Mouse (Mus musculus) gastrocnemius, adult 2 months (tissue): ENCODE results near the gene Jpt1. TPM values are rescaled to one million over a fixed set of nuclear protein-coding genes. Genes with fewer than 3 reads are reported as not detected.
"Not testable (repeated sequence)": the region's sequence is repeated elsewhere in the genome, so short reads cannot be mapped to it uniquely, and the experiment has no call there.

ENCODE experiments used
- DNase-seq: peaks from one replicate; pipeline ENCODE4 v3.0.0; 2022
- H3K27ac ChIP-seq: fragments of 200-600 bp; 2 replicates; pipeline ENCODE4 v1.8.1; 2022; ENCODE audit warnings: mild to moderate bottlenecking
- H3K4me3 ChIP-seq: fragments of 200-600 bp; 2 replicates; pipeline ENCODE4 v1.8.1; 2022; ENCODE audit warnings: mild to moderate bottlenecking, moderate library complexity
- CTCF ChIP-seq: fragments of 200-600 bp; IDR thresholded peaks from 2 replicates; pipeline ENCODE4 v1.8.1; 2022; ENCODE audit warnings: antibody characterized with exemption, mild to moderate bottlenecking, moderate library complexity
- intact Hi-C: fragments of 180-260 bp; cut with DNase I; formaldehyde crosslinking; loops from one replicate; pipeline ENCODE4 v1.15.1; 2025
- long read RNA-seq, 2 experiments: library from polyadenylated mRNA; stranded (forward); transcript quantifications; one replicate each; pipeline ENCODE4 v2.0.0; 2021
- total RNA-seq, 2 experiments: library from RNA; stranded (reverse); gene quantifications; 2 replicates each; pipeline ENCODE4 v1.2.3; 2021

Jpt1 gene
- 10 to 100 TPM; 38.4 to 40.9 TPM for total RNA-seq
- long read RNA-seq, experiment 1, partial matches to known transcripts = 1 of 3 reads
- long read RNA-seq, experiment 1, other reads (novel, unspliced or antisense) = 2 of 3 reads
- long read RNA-seq, experiment 2, partial matches to known transcripts = 2 of 6 reads
- long read RNA-seq, experiment 2, other reads (novel, unspliced or antisense) = 4 of 6 reads

DNA sequence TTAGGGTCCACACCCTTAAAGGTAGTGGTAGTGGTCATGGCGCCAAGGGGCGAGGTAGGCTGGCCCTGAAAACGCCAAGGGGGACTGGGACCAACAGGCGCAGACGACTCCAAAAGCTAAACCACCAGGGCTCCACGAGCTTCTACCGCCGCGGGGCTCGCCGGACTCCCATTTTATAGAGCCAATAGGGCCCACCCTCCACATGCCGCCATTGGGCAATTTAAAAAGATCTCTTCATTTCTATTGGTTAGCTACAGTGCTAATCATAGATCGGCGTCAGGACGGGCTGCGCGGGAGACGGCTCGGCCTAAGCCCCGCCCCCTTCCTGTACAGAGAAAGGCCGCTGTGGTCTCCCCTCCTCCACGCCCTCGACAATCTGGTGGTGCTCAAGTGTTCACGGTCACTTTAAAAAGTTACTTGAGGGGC, at the start of gene Jpt1:
Jpt1 (minus strand) TSS at position 150 of the 426 bp plus-strand sequence.
- Histone ChIP-seq H3K4me3 (peak within 1 kb of the TSS; percentile 84), H3K27ac (peak within 1 kb of the TSS; percentile 94)
- no peak for TF ChIP-seq CTCF
- peak; percentile 96 for DNase-seq
- intact Hi-C loops = no loop called here

DNA sequence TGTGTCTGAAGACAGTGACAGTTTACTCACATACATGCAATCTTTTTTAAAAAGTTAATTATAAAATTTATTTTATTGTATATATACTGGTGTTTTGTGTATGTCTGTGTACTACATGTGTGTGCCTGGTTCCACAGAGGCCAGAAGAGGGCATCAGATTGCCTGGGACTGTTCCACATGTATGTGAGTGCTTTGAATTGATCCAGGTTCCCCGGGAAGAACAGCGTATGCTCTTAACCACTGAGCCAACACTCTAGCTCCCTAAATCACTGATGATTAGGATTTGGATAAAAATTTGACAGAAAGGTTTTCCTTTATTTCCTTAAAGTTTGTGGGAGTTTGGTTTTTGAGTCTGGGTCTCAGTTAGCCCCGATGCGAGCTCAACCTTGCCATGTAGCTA, 49.2 kb upstream of the Jpt1 start:
- DNase-seq = no peak
- intact Hi-C loops = loop anchor here (5.0 kb wide), 1 partner anchor 71 kb away; the partner anchor contains the start of gene Nt5c
- peak overlapping the region; percentile 98 for H3K27ac ChIP-seq
- peak overlapping the region; percentile 94 for H3K4me3 ChIP-seq
- 0 out of 2 replicates have a peak, but pooled peaks have one; percentile 9 for TF ChIP-seq CTCF

DNA sequence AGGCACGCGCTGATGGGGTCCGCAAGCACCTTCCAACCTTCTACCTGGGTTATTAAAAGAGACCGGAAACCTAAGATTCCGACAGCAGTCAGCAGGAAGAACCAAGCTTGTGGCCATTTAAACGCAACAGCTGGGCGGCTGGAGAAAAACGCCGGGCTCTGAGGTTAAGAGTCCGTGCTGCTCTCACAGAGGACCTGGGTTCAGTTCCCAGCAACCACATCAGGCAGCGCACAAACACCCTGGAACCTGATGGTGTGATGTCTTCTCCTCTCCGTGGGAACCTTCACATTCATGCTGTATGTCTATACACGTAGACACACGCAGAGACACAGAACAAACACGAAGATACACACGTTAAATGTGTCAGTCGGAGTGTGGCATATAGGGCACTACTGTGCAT, 41.5 kb upstream of the Jpt1 start:
- DNase-seq = no peak
- TF ChIP-seq CTCF = no peak
- H3K4me3 ChIP-seq = no peak overlapping the region
- H3K27ac ChIP-seq = no peak overlapping the region
- intact Hi-C loops = no loop called here

DNA sequence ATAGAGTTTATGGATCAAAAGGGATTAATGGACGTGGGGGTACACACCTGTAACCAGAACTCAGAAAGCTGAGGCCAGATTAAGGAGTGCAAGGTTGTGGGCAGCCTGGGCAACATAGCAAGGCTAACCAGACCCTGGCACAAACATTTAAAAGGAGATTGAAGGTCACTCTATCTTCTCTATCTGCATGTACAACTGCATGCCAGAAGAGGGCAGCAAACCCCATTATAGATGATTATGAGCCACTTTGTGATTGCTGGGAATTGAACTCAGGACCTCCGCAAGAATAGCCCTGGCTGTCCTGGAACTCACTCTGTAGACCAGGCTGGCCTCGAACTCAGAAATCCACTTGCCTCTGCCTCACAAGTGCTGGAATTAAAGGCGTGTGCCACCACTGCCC, 38.6 kb upstream of the Jpt1 start:
- DNase-seq = no peak
- intact Hi-C loops = no loop called here
- TF ChIP-seq CTCF = peak; percentile 62
- Histone ChIP-seq H3K27ac (no peak overlapping the region), H3K4me3 (no peak overlapping the region)

DNA sequence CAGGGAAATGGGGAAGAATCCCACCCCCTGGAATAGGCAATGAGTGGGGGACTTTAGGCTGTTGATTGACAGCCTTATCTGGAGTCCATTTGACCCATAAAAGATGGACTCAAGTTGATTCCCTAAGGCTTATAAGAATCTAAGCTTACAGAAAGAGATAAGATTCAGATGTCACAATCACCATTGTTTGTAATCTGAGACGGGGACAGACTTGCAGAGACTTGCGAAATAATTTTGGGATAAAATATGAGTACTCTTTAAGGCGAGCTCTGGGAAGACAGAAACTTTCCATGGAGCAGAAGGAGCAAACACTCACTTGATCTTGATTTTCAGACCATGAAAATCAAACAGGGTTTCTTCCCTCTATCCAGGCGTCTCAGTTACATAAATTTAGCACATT, 29.4 kb upstream of the Jpt1 start:
- Histone ChIP-seq H3K4me3 (no peak overlapping the region), H3K27ac (no peak overlapping the region)
- intact Hi-C loops = no loop called here
- TF ChIP-seq CTCF = no peak
- no peak for DNase-seq

DNA sequence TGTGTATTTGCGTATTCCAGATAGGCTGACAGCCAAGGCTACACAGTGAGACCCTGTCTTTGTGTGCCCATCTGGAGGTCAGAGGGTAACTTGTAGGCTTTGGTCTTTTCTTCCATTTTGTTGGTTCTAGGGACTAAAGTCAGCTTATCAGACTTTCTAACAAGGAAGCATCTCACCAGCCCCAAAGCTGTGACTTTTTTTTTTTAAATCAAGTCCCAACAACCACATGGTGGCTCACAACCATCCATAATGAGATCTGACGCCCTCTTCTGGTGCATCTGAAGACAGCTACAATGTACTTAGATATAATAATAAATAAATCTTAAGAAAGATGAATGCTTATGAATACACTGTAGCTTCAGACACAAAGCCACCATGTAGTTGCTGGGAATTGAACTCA, 23.9 kb upstream of the Jpt1 start:
- Histone ChIP-seq H3K27ac (no peak overlapping the region), H3K4me3 (no peak overlapping the region)
- TF ChIP-seq CTCF = peak; percentile 44
- intact Hi-C loops = loop anchor here (5.0 kb wide), 2 partner anchors 46 to 74 kb away; partner anchors contain the start of genes Mif4gd and Nt5c
- no peak for DNase-seq

DNA sequence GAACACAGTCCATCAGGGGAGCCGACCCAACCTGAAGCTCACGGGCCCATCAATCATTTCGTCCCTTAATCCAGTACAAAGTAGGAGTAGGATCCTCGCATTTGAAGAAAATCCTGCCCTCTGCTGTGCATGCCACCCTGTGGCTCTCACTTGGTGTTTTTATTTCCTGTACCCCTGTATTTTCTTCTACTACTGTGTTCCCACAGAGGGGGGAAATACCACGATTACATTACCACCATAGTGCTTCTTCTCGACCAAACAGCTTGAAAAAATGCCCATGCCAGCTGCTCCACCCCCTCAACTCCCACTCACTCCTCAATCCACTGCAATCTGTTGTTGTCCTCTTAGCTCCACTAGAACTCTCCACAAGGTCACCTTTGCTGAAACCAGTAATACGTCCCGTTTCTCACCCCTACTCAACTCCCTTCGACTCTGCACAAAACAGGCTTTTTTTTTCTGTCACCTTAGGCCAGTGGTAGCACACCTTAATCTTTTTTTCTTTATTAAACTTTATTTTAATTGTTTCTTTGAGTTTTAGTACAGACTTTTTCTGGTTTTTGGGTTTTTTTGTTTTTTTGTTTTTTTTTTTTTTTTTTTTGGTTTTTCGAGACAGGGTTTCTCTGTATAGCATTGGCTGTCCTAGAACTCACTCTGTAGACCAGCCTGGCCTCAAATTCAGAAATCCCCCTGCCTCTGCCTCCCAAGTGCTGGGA, 22.8 kb upstream of the Jpt1 start:
- DNase-seq = no peak
- intact Hi-C loops = loop anchor here (5.0 kb wide), 2 partner anchors 45 to 75 kb away; partner anchors contain the start of genes Mif4gd and Nt5c
- no peak for TF ChIP-seq CTCF
- peak overlapping the region; percentile 99 for H3K4me3 ChIP-seq
- peak overlapping the region; percentile 97 for H3K27ac ChIP-seq

DNA sequence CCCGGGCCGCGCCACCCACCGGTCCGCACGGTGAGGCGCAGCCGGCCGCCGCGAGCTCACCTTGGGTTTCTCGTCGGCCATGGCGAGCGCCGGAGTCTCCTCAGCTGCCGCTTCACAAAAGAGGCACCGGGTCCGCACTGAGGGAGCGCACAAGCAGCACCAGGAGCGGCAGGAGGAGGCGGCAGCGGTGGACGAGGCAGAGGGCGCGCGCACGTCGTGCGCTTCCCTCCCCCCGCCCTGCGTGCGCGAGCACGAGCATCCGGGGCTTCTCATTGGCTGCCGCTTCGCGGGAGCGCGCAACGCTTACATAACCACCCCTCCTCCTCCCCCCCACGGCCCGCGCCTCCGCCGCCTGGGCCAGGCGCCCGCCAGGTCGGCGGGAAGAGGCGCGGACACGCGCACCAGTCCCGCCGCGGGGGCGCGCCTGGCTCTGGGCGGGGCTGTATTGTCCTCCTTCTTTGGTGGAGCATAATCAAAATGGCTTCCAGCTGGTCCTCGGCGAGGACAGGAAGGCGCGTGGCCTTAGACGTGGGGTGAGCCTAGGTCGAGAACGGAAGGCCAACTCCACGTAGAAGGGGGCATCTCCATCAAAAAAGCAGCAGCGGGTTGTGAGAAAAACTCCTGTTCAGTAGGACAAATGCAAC, 22.0 kb upstream of the Jpt1 start, which contains the start of gene Sumo2:
Sumo2 (minus strand) TSS at position 239 of the 644 bp plus-strand sequence.
- peak within 1 kb of the TSS; percentile 97 for H3K27ac ChIP-seq
- intact Hi-C loops = loop anchor here (5.0 kb wide), 2 partner anchors 44 to 76 kb away; partner anchors contain the start of genes Mif4gd and Nt5c
- H3K4me3 ChIP-seq = peak within 1 kb of the TSS; percentile 99
- peak; percentile 27; the same call in 1 of the 2 replicates for TF ChIP-seq CTCF
- DNase-seq = peak; percentile 99

DNA sequence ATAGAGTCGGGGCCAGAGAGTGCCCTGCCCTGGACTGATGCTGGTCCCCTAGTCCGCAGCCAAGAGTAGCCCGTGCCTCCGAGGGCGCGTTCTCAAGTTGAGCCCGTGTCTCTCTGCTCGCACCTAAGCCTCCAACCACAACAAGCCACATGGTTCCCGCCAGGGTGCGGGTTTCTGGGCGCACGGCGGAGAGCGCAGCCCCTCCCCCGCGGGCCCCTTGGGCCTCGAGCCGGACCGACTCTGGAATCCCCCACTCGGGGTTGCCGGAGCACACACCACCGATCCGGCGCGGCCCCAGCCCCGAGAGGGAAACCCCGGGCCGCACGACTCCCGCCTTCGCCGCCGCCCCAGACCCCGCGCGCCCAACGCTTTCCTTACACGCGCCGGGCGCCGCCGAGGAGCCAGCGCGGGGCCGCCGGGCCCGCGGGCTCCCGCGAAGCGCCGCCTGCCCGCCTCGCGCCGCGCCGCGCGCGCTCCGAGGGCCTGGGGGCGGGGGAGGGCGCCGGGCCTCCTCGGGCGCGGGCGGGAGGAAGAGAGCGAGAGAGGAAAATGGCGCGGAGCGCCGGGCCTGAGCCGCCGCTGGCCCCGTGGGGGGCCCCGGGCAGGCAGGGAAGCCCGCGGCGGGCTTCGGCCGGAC, 21.3 kb upstream of the Jpt1 start:
- Histone ChIP-seq H3K27ac (peak overlapping the region; percentile 97), H3K4me3 (peak overlapping the region; percentile 99)
- TF ChIP-seq CTCF = no peak
- DNase-seq = peak; percentile 84
- intact Hi-C loops = loop anchor here (5.0 kb wide), 2 partner anchors 43 to 77 kb away; partner anchors contain the start of genes Mif4gd and Nt5c

DNA sequence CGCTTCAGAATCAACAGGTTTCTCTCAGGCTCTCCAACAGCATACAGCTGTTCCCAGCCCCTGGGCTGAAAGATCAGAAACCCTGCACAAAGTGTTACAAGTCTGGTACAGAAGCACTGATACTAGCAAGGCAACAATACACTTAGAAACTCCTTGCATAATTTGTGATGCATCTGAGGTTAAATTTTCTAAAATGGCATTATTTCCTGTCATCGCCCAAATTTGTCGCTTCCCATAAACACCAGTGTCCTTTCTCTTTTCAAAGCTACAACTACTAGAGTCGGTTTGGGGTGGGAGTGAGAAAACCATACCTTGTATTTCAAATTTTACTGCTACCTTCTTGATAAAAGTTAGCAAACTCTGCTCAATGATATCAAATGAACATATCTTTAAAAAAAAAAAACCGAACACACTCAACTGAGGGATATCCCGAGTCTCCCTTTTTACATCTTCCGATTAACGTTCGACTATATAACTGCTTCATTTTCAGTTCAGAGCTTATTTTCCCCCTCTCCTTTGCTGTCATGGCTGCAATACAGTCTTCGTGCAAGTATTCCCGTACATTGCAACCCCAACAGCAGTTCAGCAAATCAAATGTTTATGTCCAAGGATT, 20.7 kb upstream of the Jpt1 start:
- no peak for DNase-seq
- no peak for TF ChIP-seq CTCF
- peak overlapping the region; percentile 97 for H3K27ac ChIP-seq
- peak overlapping the region; percentile 99 for H3K4me3 ChIP-seq
- intact Hi-C loops = loop anchor here (5.0 kb wide), 2 partner anchors 43 to 77 kb away; partner anchors contain the start of genes Mif4gd and Nt5c

DNA sequence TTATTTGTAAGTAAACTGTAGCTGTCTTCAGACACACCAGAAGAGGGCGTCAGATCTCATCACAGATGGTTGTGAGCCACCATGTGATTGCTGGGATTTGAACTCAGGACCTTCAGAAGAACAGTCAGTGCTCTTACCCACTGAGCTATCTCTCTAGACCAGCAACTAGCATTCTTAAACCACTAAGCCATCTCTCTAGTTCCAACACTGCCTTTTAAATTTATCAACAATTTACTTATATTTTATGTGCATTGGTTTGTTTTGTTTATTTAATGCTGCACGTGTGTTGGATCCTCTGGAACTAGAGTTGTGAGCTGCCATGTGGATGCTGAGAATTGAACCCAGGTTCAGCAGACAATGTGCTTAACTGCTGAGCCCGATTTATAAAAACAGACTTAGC, 12.3 kb upstream of the Jpt1 start:
- H3K27ac ChIP-seq, intact Hi-C loops, DNase-seq, H3K4me3 ChIP-seq: not testable (repeated sequence)

DNA sequence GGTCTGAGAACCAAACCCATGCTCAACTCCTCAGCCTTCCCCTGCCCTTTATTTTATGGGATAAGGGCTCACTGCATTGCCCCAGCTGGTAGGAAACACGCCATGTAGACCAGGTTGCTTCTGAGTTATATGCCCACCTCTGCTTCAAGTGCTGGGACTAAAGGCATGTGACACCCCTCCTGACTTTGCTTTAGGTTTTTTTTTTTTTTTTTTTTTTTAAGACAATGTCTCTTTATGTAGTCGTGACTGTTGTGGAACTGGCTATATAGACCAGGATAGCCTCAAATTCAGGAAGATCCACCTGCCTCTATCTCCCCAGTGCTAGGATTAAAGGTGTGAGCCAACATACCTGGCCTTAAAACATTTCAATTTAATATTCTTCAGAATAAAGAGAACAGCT, 8.5 kb upstream of the Jpt1 start:
- no peak for TF ChIP-seq CTCF
- no peak overlapping the region for H3K4me3 ChIP-seq
- DNase-seq = no peak
- intact Hi-C loops = no loop called here
- no peak overlapping the region for H3K27ac ChIP-seq
